Mouse (Mus musculus) urinary bladder, postnatal 10 days (tissue): ENCODE data around the gene Cphx1.
"Not testable (repeated sequence)": the region's sequence is repeated elsewhere in the genome, so short reads cannot be mapped to it uniquely, and the experiment has no call there.

Experiments used
- DNase-seq: peaks from one replicate; pipeline ENCODE4 v3.0.0; 2022; ENCODE audit warnings: low spot score

Gene Cphx1

DNA sequence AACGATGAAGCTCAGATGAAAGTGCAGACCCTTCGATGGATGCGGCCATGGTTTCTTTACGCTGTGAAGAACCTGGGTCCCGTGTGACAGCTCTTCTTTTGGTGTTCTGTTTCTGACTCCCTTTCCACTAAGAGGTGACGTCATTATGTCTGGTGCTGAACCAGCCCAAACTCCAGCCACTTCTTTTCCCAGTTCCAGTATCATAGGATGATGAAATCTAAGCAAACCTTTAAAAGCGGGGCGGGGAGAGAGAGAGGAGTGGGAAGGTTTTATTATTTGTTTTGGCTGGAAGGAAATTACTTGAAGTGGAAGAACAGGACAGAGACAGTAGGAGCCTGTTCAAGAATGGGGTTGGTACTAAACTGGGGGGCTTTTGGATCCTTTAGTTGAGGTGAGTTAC lies at the start of gene Cphx1:
TSS of gene Cphx1 (plus strand) at position 301 of the 400 bp plus-strand sequence.
- DNase-seq: not testable (repeated sequence)

DNA sequence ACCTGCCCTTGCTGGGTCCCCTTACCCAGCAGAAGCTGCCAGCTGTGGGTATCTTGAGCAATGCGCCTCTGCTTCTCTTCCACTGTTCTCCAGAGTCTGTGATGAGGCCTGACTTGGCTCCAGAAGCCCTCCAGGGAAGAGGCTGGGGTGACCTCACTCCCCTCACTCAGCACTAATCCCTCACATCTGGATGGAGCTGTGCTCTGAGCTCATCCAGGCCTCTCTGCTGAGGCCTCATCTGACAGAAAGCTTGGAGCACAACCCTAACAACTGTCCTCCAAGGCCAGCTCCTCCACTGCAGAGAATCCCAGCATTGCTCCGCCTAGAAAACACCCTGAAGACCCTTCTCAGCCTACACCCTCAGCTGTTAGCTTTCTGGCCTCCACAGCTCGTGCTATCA lies 43.5 kb upstream of the Cphx1 start:
- DNase-seq: not testable (repeated sequence)

DNA sequence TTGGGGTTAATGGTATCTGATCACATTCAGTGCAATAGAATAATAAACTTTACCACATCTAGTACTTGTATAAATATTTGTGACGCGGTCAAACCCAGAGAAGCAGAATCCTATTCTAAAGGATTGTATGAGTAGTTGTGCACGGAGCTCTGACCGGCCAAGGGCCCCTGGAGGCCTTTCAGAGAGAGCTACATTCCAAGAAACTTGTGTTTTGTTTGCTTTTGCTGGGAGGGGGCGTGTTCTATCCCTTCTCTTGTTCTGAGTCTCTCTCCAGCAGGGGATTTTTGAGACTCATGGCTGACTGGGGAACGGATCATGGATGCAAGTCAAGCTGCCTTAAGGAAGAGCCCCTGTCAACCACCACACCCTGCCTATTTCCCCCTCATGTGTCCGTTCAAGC lies 42.4 kb upstream of the Cphx1 start:
- not testable (repeated sequence) for DNase-seq

DNA sequence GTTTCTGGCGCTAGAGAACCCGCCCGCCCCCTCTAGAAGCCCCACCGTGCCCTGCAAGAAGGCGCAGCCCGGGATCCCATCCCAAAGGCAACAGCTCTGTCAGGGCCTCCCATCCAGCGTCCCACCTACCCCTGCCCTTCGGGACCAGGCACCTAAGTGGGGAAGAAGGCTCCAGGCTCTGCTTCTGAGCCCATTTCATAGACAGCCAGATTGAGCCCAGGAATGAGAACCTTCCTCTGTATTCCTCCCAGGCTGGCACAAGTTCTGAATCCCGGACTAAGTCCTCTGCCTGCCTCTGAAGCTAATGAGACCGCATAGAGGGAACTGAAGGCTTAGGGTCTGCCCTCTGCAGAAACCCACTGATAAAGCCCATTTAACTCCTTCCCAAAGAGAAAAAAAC lies 35.1 kb upstream of the Cphx1 start, which contains the start of gene Plac9a:
TSS of gene Plac9a (minus strand) at position 101 of the 400 bp plus-strand sequence.
- not testable (repeated sequence) for DNase-seq

DNA sequence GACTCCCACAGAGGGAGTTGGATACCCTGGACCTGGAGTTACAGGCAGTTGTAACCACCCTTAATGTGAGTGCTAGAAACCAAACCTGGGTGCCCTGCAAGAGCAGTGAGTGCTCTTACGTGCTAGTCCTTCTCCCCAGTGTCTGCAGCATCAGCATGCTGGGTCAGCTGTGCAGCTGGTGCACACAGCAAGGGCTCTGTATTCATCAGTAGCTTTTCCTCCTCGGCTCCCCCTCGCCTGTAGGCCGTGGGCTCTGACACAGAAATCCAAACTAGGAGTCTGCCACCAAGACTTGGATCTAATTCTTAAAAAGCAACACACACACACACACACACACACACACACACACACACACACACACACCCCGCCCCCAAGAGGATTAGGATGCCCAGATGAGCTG lies 32.9 kb upstream of the Cphx1 start:
- not testable (repeated sequence) for DNase-seq

DNA sequence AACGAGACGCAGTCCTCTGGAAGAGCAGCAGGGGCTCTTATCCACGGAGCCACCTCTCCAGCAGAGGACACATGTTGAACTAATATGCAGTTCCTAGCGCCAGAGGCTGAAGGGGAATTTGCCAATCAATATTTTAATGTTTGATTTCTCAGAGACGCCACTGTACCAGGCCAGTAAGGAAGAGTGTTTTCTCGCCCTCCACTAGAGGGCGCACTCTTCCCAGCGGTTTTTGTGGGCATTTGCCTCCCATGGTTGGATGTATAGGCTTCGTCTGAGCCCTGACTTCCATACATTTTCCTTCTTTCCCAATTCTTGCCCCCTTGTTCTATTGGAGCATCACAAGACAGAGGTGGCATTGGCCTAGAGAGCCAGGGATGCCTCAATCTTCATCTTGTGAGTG lies 30.8 kb upstream of the Cphx1 start:
- not testable (repeated sequence) for DNase-seq

DNA sequence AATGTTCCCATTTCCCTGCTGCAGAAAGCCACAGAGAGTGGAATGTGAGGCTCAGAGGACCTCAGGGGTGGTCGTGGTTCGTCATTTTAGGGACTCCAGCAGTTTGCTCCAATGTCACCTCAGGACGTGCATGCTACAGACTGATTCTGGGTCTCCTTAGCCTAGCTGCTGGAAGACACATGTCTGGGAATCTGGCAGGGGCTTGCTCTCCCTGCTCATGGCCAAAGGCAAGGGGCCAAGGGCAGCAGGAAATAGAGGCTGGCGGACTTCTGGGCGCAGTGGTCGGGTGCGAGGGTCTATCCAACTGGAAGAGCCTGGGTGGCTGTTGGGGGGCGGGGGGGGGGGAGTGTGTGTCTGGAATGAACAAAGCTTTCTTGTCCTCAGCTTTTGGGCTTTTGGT lies 29.1 kb upstream of the Cphx1 start:
- DNase-seq: not testable (repeated sequence)

DNA sequence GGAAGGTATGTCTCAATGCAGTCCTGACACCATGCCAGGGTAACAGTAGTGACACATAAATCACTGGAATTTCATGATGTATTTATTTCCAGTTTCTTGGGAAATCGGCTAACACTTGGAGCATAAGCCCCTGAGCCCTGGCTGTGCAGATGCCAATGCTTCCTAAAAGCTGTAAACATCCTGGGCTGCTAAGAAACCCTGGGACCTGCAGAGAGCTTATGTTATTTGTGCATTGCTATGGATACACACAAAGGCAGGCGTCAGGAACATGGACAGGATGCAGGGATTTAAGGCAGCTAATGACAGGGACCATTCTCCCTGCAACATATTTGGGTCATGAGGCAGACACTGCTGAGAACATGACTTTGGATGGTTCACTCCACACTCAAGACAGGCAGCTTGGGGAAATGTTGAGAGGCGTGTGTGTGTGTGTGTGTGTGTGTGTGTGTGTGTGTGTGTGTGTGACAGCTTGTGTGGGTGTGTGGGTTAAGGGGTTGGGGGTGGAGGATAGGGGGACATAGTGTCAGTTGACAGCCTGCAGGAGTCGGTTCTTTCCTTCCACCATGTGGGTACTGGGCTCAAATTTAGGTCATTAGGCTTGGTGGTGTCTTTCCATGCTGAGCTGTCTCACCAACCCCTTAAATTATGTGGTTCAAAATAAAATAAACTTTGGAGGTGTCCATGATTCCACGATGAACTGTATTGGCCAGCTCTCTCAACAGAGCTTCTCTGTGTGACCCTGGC lies 19.5 kb upstream of the Cphx1 start:
- not testable (repeated sequence) for DNase-seq

DNA sequence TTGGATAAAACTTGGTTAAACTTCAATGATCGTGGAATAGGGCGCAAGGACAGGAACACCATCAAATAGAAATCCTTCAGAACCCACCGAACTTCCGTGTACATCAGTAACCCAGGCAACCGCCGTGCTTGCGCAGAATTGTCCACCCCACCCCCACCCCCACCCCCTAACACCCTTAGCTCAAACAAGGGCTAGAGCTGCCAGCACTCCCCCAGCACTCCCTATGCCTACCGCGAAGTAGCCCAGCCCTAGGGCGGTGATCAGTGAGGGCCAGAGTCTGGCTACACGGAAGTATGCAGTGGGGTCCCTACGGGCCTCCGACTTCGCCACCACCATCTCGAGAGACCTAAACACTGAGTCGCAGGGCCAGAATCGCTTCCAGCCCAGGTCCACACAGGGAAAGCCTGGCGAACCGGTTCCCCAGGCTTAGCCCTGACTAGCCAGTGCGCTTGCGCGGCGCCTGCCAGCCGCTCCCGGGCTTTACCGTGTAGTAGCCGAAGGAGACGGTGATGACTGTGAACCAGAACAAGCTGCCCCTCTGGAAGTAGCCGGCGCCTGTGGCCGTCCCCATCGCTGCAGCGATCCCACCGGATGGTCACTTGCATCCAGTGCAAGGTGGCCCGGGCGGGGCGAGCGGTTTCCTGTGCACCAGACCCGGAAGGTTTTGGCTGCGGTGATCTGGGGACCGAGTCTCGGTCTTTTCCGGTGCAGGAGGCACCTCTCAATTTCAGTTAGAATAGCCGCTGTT lies 11.1 kb upstream of the Cphx1 start:
- not testable (repeated sequence) for DNase-seq

DNA sequence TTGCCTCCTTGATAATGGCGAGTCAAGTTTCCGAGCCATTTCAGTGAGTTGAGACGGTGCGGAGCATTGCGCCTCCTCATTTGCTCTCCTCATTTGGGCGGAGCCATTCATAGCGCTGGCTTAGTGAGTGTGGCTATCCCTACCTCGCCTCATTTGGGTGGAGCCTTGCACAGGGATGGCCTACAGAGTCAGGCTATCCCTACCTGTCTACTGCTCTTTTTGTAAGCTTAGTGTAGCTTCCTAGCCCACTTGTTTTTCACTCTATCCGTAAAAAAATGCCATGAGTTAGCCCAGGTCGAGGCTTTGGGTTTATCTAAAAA lies 10.6 kb upstream of the Cphx1 start, which contains the start of gene Tmem254a:
TSS of gene Tmem254a (minus strand) at position 111 of the 320 bp plus-strand sequence.
- DNase-seq: not testable (repeated sequence)

DNA sequence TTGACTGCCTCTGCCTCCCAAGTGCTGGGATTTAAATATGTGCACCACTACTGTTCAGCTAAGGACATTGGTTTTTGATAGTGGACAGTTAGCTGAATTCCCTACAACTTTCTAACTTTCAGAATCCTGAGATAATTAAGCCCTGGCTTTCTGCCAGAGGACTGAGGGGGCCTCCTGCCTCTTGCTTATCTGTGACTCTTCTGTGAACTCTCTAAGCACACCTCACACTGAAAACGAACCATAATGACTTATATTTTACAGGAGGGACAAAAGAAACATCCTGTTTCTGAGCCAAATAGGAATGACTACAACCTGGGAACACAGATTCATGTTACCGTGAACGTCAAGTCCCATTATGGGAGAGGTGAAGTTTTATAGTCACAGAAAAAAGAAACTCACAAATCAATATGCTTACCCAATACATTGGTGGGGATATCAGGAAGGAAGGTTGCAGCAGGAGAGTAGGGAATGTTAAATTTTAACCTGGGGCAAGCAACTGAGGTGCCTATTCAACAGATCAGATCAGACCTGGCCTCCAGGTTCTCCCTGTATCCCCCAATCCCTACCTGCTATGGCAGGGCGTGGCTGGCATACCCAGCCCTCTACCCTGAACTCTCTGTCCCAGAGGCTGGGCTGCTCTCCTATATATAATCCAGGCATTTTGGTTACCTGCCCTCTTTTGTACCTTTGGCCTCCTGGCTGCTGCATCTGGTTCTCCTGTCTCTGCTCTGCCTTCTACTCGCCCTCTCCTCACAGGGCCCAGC lies 1.1 kb upstream of the Cphx1 start:
- not testable (repeated sequence) for DNase-seq

DNA sequence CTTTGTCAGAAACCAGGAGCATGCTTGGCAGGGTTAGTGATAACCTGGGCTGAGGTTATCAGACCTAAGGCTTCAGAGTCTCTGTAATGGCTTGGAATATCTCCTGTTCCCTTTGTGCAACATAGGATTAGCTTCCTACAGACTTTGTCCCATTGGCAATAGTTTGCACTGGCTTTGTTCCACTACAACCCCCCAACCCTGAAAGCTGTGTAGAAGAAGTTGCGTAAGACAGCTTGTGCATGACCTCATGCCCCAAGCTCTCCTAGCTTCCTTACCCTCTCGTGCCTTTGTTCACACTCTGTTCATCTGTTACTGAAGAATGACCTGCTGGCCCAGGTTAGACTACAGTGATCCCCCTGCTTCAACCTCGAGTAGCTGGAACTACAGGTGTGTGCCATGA lies 19.8 kb downstream of the Cphx1 start:
- not testable (repeated sequence) for DNase-seq

DNA sequence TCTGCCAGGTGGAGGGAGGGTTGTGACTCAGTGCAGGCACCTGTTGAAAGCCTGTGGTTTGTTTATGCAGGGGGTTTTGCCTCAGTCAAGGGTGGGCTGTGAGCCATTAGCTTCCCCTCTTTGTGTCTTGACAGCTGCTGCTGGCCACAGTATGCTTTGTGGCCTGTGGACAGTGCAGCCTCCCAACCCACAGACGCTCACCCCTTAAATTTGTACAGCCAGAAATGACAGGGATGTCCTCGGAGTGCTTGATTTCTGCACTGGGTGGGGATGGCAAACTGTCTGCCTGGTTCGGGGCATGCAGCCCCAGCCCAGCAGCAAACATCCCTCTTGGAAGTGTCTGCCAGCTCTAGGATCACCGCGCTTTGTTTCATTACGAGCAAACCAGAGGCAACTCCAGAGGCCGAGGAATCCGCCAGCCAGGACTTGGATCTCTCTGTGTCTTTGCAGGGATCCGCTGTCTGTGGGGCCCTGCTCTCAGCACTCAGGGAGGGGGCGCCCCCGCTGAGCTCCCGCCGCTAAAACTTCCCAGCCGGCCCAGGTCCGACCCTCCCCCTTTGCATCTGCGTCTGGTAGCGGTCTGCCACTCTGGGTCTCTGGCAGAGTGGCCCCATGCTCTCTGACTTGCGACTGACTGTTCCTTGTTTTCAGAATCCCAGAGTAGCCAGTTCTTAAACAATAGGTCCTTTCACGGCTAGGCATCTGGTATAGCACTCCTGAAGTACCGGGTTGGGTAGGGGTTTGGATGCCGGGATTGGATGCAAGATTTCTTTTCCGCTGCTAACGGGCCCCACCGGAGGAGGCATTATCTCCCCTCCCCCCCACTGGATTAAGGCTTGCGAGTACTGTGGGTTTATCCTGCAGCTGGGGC lies 40.5 kb downstream of the Cphx1 start, which contains the start of gene Duxbl1:
TSS of gene Duxbl1 (plus strand) at position 207 of the 871 bp plus-strand sequence.
- not testable (repeated sequence) for DNase-seq

DNA sequence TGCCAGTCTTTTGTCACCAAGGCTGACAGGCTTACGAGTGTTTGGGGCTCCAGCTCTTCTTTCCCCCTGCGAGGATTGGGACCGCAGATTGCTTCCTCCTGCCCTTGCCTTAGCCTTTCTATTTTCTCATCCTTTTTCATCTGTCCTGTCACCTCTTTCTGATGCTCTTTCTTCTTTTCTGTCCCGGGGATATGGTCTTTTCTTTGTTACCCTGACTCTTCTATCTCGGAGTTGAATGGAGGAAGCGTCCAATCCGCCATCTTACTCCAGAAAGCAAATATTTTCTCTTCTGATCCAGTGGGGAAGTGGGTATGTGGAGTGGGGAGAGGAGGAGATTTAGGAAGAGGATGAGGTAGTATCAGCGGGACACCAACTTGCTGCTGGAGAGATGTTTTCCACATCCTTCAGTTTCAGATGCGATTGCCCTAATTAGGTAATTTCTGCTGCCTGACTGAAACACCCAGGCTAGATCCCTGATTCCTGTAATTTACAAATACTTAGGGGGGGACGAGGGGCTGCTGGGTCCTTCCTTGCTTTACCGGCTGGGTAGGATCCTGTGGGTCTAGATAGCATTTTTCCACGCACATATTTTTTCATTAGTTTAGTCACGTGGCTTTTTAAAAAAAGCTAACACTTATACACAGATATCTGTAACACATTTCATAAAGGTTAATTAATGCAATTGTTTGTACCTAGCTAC lies 41.3 kb downstream of the Cphx1 start:
- not testable (repeated sequence) for DNase-seq

DNA sequence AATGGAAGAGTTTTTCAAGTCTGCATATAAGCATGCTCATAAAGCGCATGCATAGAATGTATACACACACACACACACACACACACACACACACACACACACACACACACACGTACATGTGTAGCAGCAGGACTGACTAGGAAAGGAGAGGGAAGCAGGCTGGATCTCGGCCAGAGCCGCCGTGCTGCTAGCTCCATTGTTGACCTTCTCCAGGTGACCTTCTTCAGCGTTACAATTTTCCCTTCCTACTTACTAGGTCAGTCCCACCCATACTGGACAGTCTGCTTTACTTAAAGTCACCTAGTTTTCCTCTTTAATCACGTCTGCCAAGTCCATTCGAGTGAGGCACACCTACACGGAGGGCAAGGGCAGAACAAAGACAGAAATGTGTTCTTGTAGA lies 43.8 kb downstream of the Cphx1 start:
- DNase-seq: not testable (repeated sequence)
